Mouse (Mus musculus): ENCODE data around the gene Ehbp1l1.
"Not testable (repeated sequence)": the region's sequence is repeated elsewhere in the genome, so short reads cannot be mapped to it uniquely, and the experiment has no call there.

Ehbp1l1 gene

DNA sequence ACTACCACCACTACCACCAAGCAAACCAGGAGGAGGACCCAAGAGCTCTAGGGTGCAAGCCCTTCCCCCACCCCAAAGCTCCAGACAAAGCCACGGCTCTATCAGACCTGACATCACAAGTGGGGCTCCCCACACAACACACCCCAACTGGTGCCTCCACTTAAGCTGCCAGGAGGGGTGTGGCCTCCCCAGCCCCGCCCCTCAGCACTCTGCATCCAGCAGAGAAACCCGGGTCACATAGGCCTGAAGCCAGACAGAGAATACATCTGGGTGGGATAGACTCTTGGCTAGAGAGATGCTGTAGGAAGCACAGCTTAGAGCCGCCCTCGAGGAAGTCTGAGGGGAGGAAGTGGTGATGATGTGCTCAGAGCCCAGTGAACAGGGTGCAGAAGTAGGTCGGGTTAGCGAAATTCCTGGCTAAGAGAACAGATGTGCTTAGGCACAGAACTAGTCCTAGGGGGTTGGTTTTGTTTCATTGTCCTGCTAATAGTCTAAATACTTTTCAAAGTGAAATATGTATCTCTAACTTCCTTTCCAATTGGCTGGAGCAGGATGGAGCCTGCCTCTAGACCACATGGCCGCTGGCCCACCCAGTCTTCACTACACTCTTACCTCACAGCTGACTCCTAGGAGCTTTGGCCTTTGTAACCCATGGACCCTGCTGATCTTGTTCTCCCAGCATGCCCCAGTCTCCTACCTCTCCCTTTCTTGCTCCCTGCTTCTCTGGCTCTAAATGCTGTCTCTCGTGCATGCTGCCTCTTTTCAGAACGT lies 21.1 kb downstream of the Ehbp1l1 start:
- peak; percentile 73 for DNase-seq (ENCODE audit: low spot score)

DNA sequence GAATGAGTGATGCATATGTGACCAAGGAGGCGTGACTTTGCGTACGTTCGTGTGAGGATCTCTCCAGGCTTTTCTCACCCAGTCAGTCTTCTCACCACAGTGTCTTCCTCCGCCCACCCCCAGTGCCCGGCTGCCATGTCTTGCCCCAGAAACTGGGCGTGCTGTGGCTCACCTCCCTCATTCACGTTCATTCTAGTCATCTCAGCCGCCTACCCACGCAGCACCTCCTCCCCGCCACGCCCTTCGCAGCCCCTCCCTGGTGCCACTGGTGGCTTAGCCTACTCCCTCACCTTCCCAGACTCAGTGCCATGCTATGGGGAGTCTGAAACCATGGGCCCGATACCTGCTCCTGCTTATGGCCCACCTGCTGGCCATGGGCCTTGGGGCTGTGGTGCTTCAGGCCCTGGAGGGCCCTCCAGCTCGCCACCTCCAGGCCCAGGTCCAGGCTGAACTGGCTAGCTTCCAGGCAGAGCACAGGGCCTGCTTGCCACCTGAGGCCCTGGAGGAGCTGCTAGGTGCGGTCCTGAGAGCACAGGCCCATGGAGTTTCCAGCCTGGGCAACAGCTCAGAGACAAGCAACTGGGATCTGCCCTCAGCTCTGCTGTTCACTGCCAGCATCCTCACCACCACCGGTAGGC lies 21.8 kb downstream of the Ehbp1l1 start, which contains the start of gene Kcnk7:
Kcnk7 (plus strand) TSS at position 205 of the 638 bp plus-strand sequence.
- DNase-seq (ENCODE audit: low spot score) = no peak

DNA sequence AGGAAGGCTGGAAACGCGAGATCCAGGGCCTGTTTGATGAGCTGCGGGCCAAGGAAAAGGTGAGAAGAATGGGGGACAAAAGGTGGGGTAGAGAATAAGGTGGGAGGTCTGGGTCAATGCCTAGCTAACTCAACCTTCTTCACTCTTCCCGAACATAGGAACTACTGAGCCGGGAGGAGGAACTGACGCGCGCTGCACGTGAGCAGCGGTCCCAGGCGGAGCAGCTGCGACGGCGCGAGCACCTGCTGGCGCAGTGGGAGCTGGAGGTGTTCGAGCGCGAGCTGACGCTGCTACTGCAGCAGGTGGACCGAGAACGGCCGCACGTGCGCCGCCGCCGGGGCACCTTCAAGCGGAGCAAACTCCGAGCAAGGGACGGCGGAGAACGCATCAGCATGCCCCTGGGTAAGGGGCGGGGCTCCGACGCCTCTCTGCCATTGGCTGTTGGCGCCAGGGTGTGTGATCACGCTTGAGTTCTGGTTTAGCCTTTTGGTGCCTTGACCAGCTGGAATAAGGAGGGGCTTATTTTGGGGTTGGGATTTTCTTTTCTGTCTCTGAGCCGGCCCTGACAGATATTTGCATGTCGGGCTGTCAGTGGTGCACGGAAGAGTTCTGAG lies 30.2 kb downstream of the Ehbp1l1 start:
- no peak for DNase-seq (ENCODE audit: low spot score)

DNA sequence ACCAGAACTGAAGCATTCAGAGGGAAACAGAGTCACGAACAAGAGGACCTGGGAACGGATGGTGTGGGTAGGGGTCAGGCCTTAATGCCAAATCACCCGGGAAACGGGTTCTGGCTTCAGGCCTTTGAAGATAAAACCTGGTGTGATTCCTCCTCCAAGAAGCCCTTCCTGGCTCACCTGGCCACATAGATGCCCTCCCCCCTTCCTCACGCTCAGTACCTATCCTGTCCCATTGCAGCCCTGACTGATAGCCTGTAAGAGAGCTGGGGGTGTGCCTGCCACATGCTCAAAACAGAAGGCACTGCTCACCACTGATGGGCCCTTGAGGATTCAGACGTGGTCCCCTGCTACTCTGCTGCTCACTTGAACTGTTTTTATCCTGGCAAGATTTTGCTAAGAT lies 32.3 kb downstream of the Ehbp1l1 start:
- DNase-seq (ENCODE audit: low spot score) = no peak

DNA sequence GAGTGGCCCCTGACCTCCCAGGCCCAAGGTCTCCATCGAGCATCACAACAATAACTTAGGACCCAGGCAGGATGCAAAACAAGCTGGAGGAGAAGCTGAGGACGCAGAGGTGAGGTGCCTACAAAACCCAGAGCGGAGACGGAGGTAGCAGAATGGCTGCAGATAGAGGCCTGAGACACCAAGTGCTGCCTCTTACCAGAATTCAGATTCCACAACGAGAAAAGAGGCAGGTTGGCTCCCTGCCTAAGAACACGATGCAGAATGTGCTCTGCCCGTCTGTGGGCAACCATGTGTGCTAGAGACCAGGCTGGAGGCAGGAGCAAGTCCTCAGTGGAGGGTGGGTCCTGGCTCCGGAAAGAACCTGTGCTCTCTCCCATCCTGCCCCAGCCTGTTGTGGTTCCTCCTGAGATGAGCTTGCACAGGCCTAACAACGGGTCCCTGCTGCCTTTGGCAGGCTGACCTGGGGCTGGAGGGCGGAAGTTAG lies 33.2 kb downstream of the Ehbp1l1 start:
- DNase-seq (ENCODE audit: low spot score) = no peak

DNA sequence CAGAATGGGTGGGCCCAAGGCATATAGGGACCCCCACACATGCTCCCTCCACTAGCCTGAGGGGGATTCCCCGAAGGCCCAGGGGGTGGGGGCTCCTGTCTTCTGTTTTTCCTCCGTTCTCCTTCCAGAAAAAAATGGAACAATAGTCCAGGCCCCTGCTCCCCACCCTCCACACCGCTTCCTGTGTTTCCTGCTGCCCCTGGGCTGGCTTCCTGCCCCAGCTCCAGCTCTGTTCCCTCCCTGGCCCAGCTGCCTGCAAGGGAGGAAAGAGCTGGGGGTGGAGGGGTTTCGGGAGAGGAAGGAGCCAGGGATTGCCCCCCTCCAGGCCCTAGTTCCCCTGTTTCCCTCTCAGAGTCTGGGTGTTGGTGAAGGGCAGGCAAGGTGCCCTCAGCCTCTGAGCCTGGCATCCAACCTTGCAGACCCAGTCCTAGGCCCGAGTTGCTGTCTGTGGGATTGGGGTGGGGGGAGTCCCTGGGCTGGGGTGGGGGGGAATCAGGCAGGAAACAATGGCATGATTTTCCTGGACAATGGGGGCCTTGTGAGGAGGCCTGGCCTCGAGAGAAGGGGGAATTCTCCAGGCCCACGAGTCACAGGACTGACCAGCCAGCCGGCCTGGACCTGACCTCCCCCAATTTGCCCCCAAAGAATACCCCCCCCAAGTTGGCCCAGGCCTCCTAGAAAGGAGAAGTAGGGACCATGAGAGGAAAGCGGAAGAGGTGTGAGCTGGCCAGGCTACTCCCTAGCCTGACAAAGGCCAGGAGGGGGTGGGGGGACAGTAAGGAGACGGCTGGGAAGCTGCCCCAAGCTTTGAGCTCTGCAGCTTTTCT lies 33.8 kb downstream of the Ehbp1l1 start:
- no peak for DNase-seq (ENCODE audit: low spot score)

DNA sequence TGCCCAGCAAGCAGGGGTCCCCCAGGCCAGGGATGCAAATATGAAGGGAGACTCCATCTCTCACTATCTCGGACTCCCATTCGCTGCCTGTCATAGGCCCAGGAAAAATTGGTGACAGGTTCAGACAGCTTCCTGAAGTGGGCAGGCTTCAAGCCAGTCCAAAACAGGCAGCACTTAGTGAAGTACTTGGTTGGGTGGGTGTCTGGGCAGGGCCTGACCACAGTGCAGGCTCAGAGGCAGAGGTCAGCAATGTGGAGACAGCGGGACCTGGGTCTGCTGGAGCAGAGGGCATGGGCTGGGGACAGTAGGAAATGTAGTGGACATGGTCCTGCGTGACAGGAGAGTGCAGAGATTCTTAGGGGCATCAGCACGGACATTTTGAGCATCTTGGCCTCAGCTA lies 34.5 kb downstream of the Ehbp1l1 start:
- DNase-seq (ENCODE audit: low spot score) = no peak

DNA sequence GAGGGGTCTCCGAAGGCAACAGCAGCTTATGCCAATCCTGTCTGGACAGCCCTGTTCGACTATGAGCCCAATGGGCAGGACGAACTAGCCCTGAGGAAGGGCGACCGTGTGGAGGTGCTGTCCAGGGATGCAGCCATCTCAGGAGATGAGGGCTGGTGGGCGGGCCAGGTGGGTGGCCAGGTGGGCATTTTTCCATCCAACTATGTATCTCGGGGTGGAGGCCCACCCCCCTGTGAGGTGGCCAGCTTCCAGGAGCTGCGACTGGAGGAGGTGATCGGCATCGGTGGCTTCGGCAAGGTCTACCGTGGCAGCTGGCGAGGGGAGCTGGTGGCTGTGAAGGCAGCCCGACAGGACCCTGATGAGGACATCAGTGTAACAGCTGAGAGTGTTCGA lies 35.8 kb downstream of the Ehbp1l1 start:
- no peak for DNase-seq (ENCODE audit: low spot score)

DNA sequence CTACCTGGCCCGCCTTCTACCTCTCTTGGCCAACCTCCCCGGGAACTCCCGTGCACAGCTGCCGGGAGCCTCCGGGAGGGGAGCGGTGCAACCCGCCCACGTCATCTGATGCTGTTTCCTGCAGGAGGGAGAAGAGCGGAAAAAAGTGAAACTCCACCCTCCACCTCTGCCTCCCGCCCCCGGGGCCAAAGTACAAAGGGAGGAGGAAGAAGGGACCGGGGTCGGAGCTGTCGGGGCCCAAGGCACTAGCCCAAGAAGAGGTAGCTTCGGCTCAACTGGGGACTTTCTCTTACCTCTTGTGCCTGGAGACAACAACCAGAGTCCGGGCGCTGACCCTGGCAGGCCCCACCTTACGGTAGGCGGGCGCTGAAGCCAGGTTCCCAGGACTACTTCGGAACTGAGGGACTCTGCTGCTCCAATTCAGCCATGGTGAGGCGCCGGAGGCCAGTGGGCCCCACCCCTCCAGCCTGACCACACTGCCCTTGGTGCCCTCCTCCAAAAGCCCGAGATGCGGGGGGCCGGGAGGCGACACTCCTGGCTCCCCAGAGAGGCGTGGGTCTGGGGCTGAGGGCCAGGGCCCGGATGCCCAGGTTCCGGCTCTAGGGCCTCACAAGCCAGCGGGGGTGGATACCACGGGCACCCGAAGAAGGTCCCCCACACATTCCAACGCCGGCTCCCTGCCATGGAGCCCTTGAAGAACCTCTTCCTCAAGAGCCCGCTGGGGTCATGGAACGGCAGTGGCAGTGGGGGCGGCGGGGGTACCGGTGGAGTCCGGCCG lies 36.4 kb downstream of the Ehbp1l1 start:
- DNase-seq (ENCODE audit: low spot score) = peak; percentile 87

DNA sequence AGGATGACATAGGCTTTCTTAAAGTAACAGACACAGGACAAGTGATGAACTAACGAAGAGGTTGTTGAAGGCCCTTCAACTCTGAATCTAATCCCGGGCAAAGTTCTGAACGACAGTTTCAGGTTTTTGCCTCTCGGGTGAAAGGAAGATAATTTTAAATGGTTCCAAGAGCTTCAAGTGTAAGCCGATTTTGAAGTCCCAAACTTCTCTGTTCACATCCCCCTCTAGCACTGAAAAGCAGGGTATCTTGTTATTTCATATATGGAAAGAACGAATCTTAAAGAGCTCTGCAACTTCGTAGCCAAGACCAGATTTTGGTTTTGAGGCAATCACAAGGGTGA lies 37.1 kb downstream of the Ehbp1l1 start:
- no peak for DNase-seq (ENCODE audit: low spot score)

DNA sequence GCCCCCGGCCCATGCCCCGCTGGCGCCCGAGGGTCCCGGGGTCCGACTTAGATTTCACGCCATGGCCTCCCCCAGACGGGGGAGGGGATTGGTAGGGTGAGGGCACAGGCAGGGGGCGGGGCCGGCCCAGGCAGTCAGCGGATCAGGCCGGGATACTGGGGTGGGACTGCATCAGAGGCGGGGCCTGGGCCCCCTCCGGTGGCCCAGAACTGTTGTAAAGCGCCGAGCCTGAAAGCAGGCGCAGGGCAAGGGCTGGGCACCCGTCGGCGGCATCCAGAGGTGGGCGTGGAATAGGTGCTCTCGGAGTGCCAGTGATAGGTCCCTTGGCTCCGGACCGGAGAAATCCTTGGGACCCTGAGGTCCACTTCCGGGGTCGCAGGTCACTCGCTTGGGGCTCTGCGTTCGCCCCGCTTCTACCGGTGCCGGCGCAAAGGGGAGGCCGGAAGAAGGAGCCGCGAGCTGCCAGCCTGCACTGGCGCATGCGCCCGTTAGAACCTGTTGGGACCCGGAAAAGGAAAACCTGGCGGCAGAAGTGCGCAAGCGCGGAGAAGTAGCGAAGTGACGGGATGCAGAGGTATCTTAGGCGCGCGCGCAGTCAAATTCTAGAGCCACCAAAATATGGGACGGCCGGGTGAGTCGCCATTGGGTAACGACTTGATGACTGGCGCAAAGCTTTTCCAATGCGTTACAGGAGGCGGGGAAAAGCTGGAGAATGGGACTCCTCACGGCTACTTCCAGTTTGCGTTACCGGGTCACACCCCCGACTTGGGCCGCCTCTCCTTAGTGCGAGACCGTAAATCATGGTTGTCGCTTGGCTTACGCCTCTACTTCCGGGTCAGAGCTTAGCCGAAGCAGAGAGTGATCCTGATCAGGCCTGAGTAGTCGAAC lies 37.7 kb downstream of the Ehbp1l1 start, which contains the start of the genes Map3k11 and Pcnx3:
Map3k11 (plus strand) TSS at position 543 of the 888 bp plus-strand sequence.
Pcnx3 (minus strand) TSS at position 709 of the 888 bp plus-strand sequence.
- DNase-seq (ENCODE audit: low spot score) = peak; percentile 96

DNA sequence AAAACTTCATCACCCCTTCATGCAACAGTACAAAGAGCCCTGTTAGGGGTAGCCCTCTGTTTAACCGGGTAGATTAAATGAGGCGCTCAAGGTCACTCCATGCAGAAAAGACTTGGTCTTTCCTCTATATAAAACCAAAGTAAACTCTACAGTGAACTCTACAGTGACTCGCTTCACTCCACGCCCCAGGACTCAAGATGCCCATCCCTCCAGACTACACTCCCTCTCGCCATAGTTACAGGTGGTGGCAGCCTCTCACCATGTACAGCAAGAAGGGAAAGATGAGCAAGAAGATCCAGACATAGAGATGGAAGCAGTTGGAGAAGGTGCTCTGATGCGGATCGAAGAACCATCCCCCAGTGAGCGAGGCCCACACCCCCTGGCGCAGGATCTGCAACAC lies 38.4 kb downstream of the Ehbp1l1 start:
- no peak for DNase-seq (ENCODE audit: low spot score)

DNA sequence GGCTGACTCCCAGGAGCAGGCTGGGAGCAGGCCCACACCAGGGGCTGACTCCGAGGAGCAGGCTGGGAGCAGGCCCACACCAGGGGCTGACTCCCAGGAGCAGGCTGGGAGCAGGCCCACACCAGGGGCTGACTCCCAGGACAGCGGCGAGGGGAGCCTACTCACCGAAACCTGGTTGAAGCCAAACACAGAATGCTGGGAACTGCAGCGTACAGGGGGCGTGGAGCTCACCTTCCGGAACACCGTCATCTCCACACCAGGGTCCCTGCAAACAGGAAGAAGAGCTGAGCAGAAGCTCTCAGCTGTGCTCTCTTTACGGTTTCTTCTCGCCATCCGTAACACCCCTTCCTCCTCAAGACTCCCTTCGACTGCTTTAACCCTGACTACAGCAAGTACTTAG lies 39.2 kb downstream of the Ehbp1l1 start:
- not testable (repeated sequence) for DNase-seq (ENCODE audit: low spot score)

DNA sequence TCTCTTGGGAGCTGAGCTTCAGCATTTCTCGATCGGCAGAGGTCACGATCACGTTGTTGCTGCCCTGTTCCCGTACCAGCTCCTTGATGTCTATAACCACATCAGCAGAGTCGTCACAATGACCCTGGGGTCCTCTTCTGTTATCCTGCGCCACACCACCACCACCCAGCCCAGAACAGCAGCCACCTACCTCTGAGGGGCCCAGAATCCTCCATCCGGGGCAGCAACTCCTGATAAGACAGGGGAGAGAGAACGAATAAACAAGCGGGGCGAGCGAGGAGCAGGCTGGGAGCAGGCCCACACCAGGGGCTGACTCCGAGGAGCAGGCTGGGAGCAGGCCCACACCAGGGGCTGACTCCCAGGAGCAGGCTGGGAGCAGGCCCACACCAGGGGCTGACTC lies 39.7 kb downstream of the Ehbp1l1 start:
- no peak for DNase-seq (ENCODE audit: low spot score)

DNA sequence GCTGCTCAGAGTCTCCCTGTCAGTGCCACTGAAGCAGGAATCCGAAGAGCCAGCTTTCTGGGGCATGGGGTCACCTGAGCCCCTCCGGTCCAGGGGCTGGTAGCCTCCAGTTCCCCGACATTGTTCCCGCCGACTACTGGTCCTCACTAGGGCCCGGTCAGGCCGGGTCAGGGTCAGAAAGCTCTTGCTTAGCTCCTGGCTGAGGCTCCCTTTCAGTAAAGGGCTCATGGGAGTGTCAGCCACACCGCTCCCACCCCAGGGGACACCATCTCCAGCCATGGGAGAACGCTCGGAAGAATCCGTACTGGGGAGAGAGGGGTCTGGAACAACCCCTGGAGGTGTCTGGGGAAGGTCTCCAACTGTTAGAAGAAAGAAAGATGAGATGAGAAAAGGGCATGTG lies 40.3 kb downstream of the Ehbp1l1 start:
- no peak for DNase-seq (ENCODE audit: low spot score)

DNA sequence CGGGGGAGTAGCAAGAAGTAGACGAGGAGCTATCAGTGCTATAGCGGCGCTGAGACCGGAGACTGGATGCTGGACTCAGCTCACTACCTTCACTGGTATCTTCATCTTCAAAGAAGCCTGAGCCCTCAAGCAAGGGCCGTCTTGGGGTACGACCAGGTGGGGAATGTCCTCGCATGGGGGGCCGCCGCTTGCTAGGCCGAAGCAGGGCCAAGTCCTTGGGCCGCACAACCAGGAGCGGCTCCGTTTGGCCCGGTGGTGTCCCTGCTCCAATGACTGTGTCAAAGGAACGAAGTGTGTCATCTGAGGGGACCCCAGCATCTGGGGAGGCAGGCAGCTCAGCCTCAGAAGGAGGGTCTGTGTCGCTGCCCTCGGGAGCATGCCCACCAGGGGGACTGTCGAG lies 40.7 kb downstream of the Ehbp1l1 start:
- no peak for DNase-seq (ENCODE audit: low spot score)

DNA sequence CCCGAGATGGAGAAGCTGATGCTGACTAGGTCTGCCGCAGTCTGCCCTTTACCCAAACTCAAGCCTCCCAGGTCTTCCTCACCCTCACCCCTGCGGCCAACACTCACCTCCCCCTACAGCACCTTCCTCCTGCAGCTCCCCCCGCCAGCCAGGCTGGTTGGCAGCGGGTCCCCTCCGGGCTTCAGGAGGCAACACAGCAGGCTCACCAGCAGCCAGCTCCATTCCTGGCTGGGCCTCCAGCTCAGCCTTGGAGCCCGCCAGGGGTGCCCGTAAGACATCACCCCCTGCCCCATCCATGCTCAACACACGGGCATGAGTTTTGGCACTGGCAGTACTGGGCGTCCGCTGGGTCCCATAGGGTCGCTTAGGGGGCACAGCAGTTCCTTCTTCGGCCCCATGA lies 41.1 kb downstream of the Ehbp1l1 start:
- DNase-seq (ENCODE audit: low spot score) = no peak

DNA sequence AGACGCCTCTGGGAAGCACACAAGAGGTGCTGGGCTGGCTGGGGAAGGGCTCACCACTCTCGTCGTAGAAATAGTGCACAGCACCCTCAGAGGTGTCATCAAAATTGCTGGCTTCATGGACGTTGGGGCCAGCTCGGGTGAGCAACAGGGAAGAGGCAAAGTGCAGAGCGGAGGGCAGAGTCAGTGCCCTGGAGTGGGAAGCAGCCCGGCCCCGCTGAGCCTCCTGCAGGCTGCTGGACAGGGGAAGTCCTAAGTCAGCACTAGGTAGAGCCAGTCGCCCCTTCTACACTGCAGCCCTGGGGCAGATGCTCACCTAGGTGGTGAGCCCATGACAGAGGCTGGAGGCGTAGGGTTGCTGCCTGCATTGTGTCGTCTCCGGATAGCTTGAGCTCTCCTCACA lies 41.9 kb downstream of the Ehbp1l1 start:
- DNase-seq (ENCODE audit: low spot score) = no peak

DNA sequence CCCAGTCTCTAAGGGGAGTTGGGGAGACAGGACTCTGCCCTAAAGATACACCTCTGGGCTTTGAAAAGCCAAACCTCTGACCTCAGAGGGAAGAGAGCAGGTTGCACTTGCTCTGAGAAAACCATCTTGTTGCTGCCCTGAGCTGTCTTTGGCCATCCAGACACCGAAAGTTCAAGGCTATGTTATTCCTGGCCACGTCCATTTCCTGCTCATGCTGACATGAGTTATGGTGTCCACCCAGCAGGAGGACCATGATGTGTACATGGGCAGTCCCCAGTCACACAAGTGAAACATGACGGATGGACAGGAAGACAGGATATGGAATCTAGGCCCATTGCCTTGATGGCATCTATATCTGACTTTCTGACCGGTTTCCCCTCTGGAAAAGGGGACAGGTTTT lies 45.7 kb downstream of the Ehbp1l1 start:
- DNase-seq (ENCODE audit: low spot score) = no peak

DNA sequence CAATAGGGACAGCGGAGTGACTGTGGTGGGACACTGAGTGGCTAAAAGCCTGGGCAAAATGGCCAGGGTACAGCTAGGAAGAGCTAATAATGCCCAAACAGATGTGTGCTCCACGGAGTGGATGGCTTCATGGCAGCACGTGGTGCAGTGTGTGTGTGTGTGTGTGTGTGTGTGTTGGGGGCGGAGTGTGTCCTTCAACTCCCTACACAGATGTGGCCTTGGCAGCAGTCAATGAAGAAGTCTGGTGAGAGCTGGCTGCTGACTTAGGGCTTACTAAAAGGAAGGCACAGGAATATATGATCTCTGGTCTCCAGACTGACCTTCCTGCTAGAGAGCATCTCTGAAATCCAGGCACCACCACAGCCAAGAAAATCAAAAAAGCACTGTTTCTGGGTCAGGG lies 57.7 kb downstream of the Ehbp1l1 start:
- no peak for DNase-seq (ENCODE audit: low spot score)

All from testis, postnatal 10 days (tissue).